Mouse (Mus musculus) CD4-positive naive resting alpha-beta T cell, adult 76 days (primary cell): ENCODE results near the gene Usp6nl. TPM values are rescaled to one million over a fixed set of nuclear protein-coding genes. Genes with fewer than 3 reads are reported as not detected.

ENCODE experiments used
- total RNA-seq: library from RNA; stranded (reverse); gene quantifications from one replicate; pipeline ENCODE4 v1.2.4, GENCODE M21; 2023

Gene Usp6nl
- 21.6 TPM for total RNA-seq

DNA sequence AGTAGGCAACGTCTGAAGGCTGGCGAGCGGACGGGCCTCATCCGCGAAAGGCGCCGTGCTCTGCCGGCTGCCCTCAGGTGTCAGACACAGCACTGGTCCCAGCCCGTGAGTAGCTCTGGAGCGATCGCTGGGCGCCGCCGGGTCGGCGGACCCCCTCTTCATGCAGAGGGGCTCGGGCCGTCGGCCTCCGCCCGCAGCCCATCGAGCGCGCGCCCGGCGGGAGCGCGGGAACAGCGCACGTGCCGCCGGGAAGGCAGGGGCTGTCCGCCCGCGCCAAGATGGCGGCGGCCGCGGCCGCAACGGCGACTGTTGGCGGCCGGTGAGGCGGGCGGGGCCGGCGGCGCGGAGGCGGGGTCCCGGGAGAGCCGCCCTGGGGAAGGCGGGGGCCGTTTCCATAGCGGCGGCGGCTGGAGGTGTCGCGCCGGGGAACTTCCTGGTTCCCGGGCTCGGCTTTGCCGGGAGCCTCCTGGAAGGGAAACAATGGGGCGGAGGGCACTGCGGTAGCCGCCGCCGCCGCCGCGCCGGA is at the start of gene Usp6nl:
Gene Usp6nl, plus strand, starts transcription at position 292 of the 526 bp plus-strand sequence.

Other genes starting within 250 kb of the Usp6nl start
- not detected for gene Proser2, start 192.5 kb upstream of the Usp6nl start, total RNA-seq
- not detected for gene Echdc3, start 109.6 kb upstream of the Usp6nl start, total RNA-seq